16 mouse cellular contexts compared by ENCODE assay signal in the genomic region with DNA sequence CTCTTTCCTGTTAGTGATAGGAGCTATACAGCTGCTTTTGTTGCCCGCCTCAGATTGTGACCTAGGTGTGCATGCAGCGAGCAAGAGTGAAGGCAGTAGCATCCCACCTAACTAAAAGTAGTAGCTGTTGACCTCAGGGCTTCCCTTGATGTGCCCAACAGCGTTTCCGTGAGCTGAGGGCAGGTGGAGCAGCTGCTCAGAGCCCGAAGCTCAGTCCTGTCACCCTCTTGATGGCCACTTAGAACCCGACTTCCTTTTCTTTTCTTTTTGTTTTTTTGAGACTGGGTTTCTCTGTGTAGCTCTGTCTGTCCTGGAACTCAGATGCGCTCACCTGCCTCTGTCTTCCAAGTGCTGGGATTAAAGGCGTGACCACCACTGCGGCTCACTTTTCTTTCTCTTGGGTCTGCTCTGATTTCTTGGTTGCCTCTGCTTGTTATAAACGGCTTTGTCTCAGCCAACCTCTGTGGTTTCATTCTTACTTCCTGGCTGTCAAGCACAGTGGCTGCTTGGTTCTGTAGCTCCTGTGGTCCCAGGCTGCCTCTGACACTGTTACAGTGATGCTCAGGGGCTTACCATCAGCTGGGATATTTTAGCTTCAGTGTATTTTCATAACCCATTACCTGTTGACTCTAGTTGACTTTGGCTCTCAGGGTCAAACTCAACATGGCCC. TPM values are rescaled to one million over a fixed set of nuclear protein-coding genes. Genes with fewer than 3 reads are reported as not detected.
A peak's percentile ranks its signal among the peaks of the same experiment; 100 is the strongest.
DNase-seq lines count a peak whose midpoint lies in the region; ATAC-seq and TF ChIP-seq lines count a peak whose summit lies in the region.
"Had no signal": no experiment of that assay in that cellular context is flagged by ENCODE, and none has a peak within 500 bp of the region (broad histone marks: within the 10 kb centered on the region; RNA-seq: fewer than 3 reads in every experiment).

No protein-coding gene starts in this region.

- WGBS in spleen, adult 2 months, result 17% methylated on average over 10 of the region's 10 CpGs

- H3K36me3 ChIP-seq in spleen, adult 2 months (ENCODE audit: control insufficient read depth, insufficient read depth, low read length), result no peaks in the 10 kb centered on the region
- H3K36me3 ChIP-seq: midbrain, embryonic 15.5 days had no signal

- peak; percentile 86 for ATAC-seq in activated CD4-positive, CD25-positive, alpha-beta regulatory T cell, adult 4 months
- ATAC-seq in monocyte, adult 5-6 weeks (replicated peaks; ENCODE audit: insufficient number of reproducible peaks, low FRiP score, low TSS enrichment, poor library complexity, severe bottlenecking), result peak; percentile 35
- no peak for ATAC-seq in frontal cortex, adult (ENCODE audit: low TSS enrichment)
- ATAC-seq: liver, embryonic 12.5 days; midbrain, embryonic 15.5 days had no signal

- no peaks in the 10 kb centered on the region for H3K27me3 ChIP-seq in spleen, adult 2 months (ENCODE audit: control insufficient read depth, insufficient read depth, low read length)
- H3K27me3 ChIP-seq: heart, embryonic 13.5 days; liver, embryonic 12.5 days; midbrain, embryonic 15.5 days had no signal

- TF ChIP-seq CTCF in spleen, adult 2 months (IDR thresholded peaks at IDR 0.05; ENCODE audit: extremely low read depth, insufficient read depth, insufficient read length, insufficient replicate concordance), result no peak

- no peak for TF ChIP-seq POLR2A in spleen, adult 2 months (IDR thresholded peaks at IDR 0.05; ENCODE audit: low read depth, low read length)

- H3K27ac ChIP-seq in spleen, adult 2 months (ENCODE audit: insufficient read depth, low read length), result peak overlapping the region; percentile 70
- H3K27ac ChIP-seq: heart, embryonic 13.5 days; limb, embryonic 10.5 days; liver, embryonic 12.5 days; midbrain, embryonic 15.5 days had no signal

- peak in 1 of 2 experiments; percentile 13 for DNase-seq in spleen, adult 2 months (ENCODE audit: low read depth in 1 of 2, low spot score in 2 of 2)
- DNase-seq in spleen, postnatal 14 days (ENCODE audit: low spot score in 2 of 2), result no peak
- DNase-seq in thymus, postnatal 36 days, result peak; percentile 6 to 14
- no peak for DNase-seq in right cerebral cortex, postnatal 14 days
- no peak for DNase-seq in urinary bladder, adult 2 months (ENCODE audit: low spot score)
- DNase-seq: adrenal gland, adult 2 months; cerebellum, postnatal 14 days; heart, postnatal 36 days; right cerebral cortex, postnatal 25 days had no signal

- peak overlapping the region; percentile 26; the same call in 1 of the 2 replicates for H3K4me3 ChIP-seq in spleen, adult 2 months (ENCODE audit: extremely low read depth, insufficient read depth, insufficient read length)
- H3K4me3 ChIP-seq: heart, embryonic 13.5 days; limb, embryonic 10.5 days; liver, embryonic 12.5 days; midbrain, embryonic 15.5 days had no signal

- peaks cover 2% of the 10 kb centered on the region; the same call in 1 of the 2 replicates for H3K4me1 ChIP-seq in spleen, adult 2 months (ENCODE audit: control insufficient read depth, insufficient read depth, insufficient read length)
- H3K4me1 ChIP-seq: heart, embryonic 13.5 days; limb, embryonic 10.5 days; midbrain, embryonic 15.5 days had no signal

RNA-seq across cellular contexts. Expression of gene Wdr20, which starts 13.2 kb away (rescaled TPM):
- 11.4 and 11.9 TPM in 2 replicates for polyA plus RNA-seq in spleen, adult 2 months (2012; rRNA removed)
- 10 to 100 TPM; 24.7 to 31.4 TPM for polyA plus RNA-seq in activated CD4-positive, CD25-positive, alpha-beta regulatory T cell, adult 4 months (2017; shearing (Covaris generic))
- total RNA-seq in monocyte, adult 5-6 weeks (2017), result 42.6 to 73.3 TPM (median 57.7 TPM) in 3 replicates
- polyA plus RNA-seq in urinary bladder, adult 2 months (2012; rRNA removed), result 26.5 and 31.2 TPM in 2 replicates

RNA-seq across cellular contexts. Expression of gene Hsp90aa1, which starts 48.4 kb away (rescaled TPM):
- polyA plus RNA-seq in spleen, adult 2 months (2012; rRNA removed), result 38.9 and 40.7 TPM in 2 replicates
- polyA plus RNA-seq in activated CD4-positive, CD25-positive, alpha-beta regulatory T cell, adult 4 months (2017; shearing (Covaris generic)), result 100 to 1,000 TPM; 163 to 197 TPM
- 735 to 877 TPM (median 802 TPM) in 3 replicates for total RNA-seq in monocyte, adult 5-6 weeks (2017)
- polyA plus RNA-seq in urinary bladder, adult 2 months (2012; rRNA removed), result 104 and 117 TPM in 2 replicates

Comparison
In these comparisons a context has a peak if more than half of its experiments do, and no peak if none do; other contexts are left out.
1. DNase-seq: peak in thymus, postnatal 36 days (2 of 2); none in spleen, postnatal 14 days (0 of 2), right cerebral cortex, postnatal 14 days (single experiment) and urinary bladder, adult 2 months (single experiment).